Mouse (Mus musculus) kidney, postnatal 25 days (tissue): Measurements from ENCODE around the gene Fam155a.
A peak's percentile ranks its signal among the peaks of the same experiment; 100 is the strongest.

ENCODE experiments used
- DNase-seq, 2 experiments: peaks; one replicate each; pipeline ENCODE4 v3.0.0; 2021; ENCODE audit warnings: mixed read lengths in 2 of 2

Gene Fam155a

GRCm38 (mm10) chr8:9470114-9470513 lies 300.8 kb downstream of the Fam155a start:
- DNase-seq: no peak

GRCm38 (mm10) chr8:9461111-9461510 lies 309.9 kb downstream of the Fam155a start:
- no peak for DNase-seq

- no peak for DNase-seq
Measured at GRCm38 (mm10) chr8:9460707-9461106, 310.3 kb downstream of the Fam155a start.

GRCm38 (mm10) chr8:9458614-9459013 lies 312.3 kb downstream of the Fam155a start:
- DNase-seq: no peak

- no peak for DNase-seq
Measured at GRCm38 (mm10) chr8:9455138-9455537, 315.8 kb downstream of the Fam155a start.

- DNase-seq: no peak
Measured at GRCm38 (mm10) chr8:9453742-9454141, 317.2 kb downstream of the Fam155a start.

GRCm38 (mm10) chr8:9451543-9451942 lies 319.4 kb downstream of the Fam155a start:
- peak in 1 of 2 experiments; percentile 4 for DNase-seq

GRCm38 (mm10) chr8:9448613-9449012 lies 322.3 kb downstream of the Fam155a start:
- DNase-seq: peak in 1 of 2 experiments; percentile 14

GRCm38 (mm10) chr8:9437822-9438221 lies 333.1 kb downstream of the Fam155a start:
- no peak for DNase-seq

GRCm38 (mm10) chr8:9435501-9435900 lies 335.5 kb downstream of the Fam155a start:
- peak; percentile 21 to 32 for DNase-seq

GRCm38 (mm10) chr8:9432635-9433372 lies 338.2 kb downstream of the Fam155a start:
- DNase-seq: peak; percentile 56 to 75

GRCm38 (mm10) chr8:9428846-9429245 lies 342.1 kb downstream of the Fam155a start:
- no peak for DNase-seq

- DNase-seq: no peak
Measured at GRCm38 (mm10) chr8:9424069-9424468, 346.9 kb downstream of the Fam155a start.

- no peak for DNase-seq
Measured at GRCm38 (mm10) chr8:9423590-9423989, 347.4 kb downstream of the Fam155a start.

- no peak for DNase-seq
Measured at GRCm38 (mm10) chr8:9423184-9423583, 347.8 kb downstream of the Fam155a start.

GRCm38 (mm10) chr8:9418856-9419800 lies 351.8 kb downstream of the Fam155a start:
- peak in 1 of 2 experiments; percentile 7 for DNase-seq

- DNase-seq: no peak
Measured at GRCm38 (mm10) chr8:9416189-9416588, 354.8 kb downstream of the Fam155a start.

GRCm38 (mm10) chr8:9408480-9408879 lies 362.5 kb downstream of the Fam155a start:
- no peak for DNase-seq

- DNase-seq: no peak
Measured at GRCm38 (mm10) chr8:9406204-9406603, 364.8 kb downstream of the Fam155a start.

- no peak for DNase-seq
Measured at GRCm38 (mm10) chr8:9404651-9405050, 366.3 kb downstream of the Fam155a start.

- no peak for DNase-seq
Measured at GRCm38 (mm10) chr8:9402393-9402792, 368.6 kb downstream of the Fam155a start.

- no peak for DNase-seq
Measured at GRCm38 (mm10) chr8:9398606-9399263, 372.2 kb downstream of the Fam155a start.

GRCm38 (mm10) chr8:9398040-9398439 lies 372.9 kb downstream of the Fam155a start:
- no peak for DNase-seq
